In the genomic region with DNA sequence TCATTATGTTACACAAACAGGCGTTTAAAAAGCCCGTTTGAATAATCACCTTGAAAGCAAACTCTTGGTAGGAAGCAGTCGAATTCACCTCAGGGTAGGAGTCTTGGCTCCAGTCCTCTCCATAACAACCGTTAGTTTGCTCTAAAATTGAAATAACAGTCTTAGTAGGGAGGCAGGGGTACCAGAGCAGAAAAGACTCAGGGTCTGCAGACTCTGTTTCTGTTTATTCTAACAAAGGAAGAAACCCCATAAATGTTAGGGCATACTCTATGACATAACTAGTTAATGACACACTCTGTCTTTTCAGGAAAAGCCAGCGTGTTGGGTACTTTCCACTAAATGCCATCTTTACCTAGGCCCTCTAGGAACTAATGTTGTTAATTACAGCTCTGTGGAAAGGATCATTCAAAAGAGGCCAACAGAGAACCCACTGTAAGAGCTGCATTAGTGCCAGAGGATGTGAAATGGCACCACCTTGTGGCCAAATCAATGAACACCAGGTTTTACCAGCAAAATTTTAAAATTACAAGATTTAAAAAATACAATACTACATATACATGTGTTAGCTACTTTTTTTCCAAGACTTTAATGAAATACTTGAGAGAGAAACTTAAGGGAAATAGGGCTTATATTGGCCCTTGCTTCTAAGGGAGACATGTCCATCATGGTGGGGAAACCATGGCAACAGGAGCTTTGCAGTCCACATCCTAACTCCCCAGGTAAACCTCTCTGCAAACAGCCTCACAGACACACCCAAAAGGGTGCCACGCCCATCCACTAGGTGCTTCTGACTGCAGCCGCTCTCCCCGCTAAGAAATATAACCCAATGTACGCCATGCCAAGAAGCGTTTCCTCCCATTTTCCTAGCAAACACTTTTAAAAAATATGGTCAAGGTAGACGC, we compare ENCODE assay signal across 8 mouse cellular contexts. TPM values are rescaled to one million over a fixed set of nuclear protein-coding genes. Genes with fewer than 3 reads are reported as not detected.
DNase-seq lines count a peak whose midpoint lies in the region; ATAC-seq and TF ChIP-seq lines count a peak whose summit lies in the region.
"Had no signal": no experiment of that assay in that cellular context is flagged by ENCODE, and none has a peak within 500 bp of the region (broad histone marks: within the 10 kb centered on the region; RNA-seq: fewer than 3 reads in every experiment).

No protein-coding gene starts in this region.

- H3K27me3 ChIP-seq in heart, embryonic 14.5 days (ENCODE audit: control insufficient read depth, insufficient read depth, low read length) = no peaks in the 10 kb centered on the region

- ATAC-seq in activated CD4-positive, CD25-positive, alpha-beta regulatory T cell, adult 4 months = peak; percentile 76
- ATAC-seq in heart, embryonic 14.5 days (ENCODE audit: insufficient number of reproducible peaks, insufficient read depth, low FRiP score, low read depth) = 0 out of 2 replicates have a peak, but pooled peaks have one; percentile 47

- H3K9ac ChIP-seq in heart, embryonic 14.5 days (ENCODE audit: low read length) = no peak overlapping the region

- H3K9me3 ChIP-seq in heart, embryonic 14.5 days (ENCODE audit: control insufficient read depth, low read length) = no peaks in the 10 kb centered on the region

- TF ChIP-seq CTCF in cortical plate, adult 2 months (IDR thresholded peaks at IDR 0.05; ENCODE audit: extremely low read depth, insufficient read depth, low read length) = peak; percentile 68

- peaks cover 5% of the 10 kb centered on the region for H3K4me1 ChIP-seq in cortical plate, adult 2 months (ENCODE audit: control insufficient read depth, insufficient read depth, low read length)
- peaks cover 2 to 3% of the 10 kb centered on the region in 2 experiments; a peak in 2 of 4 replicates for H3K4me1 ChIP-seq in heart, embryonic 14.5 days (ENCODE audit: control insufficient read depth in 2 of 2, insufficient read depth in 2 of 2, low read length in 2 of 2)

- H3K36me3 ChIP-seq in heart, embryonic 14.5 days (ENCODE audit: control insufficient read depth, insufficient read depth, low read length) = no peaks in the 10 kb centered on the region

- WGBS in heart, embryonic 14.5 days = 56% methylated on average over 11 of the region's 11 CpGs

- H3K4me2 ChIP-seq in heart, embryonic 14.5 days (ENCODE audit: low read length) = no peak overlapping the region

- no peak overlapping the region for H3K4me3 ChIP-seq in cortical plate, adult 2 months (ENCODE audit: insufficient read depth, low read length)
- H3K4me3 ChIP-seq in heart, embryonic 14.5 days (ENCODE audit: control insufficient read depth in 1 of 2, insufficient read depth in 1 of 2, low read depth in 1 of 2, low read length in 2 of 2) = no peak overlapping the region

- no peak overlapping the region for H3K27ac ChIP-seq in cortical plate, adult 2 months (ENCODE audit: insufficient read depth, low read length)
- H3K27ac ChIP-seq in heart, embryonic 14.5 days (replicated peaks in 1 of 2; ENCODE audit: control insufficient read depth in 1 of 2, insufficient read depth in 1 of 2, low read depth in 2 of 2, low read length in 2 of 2) = no peak overlapping the region

- TF ChIP-seq POLR2A in cortical plate, adult 2 months (IDR thresholded peaks at IDR 0.05; ENCODE audit: extremely low read depth, insufficient read depth, low read length) = no peak

- DNase-seq in ES-CJ7 (ENCODE audit: low read depth, low spot score) = peak; percentile 41
- DNase-seq in kidney, postnatal 36 days = peak; percentile 45 to 78
- peak; percentile 75 for DNase-seq in lung, postnatal 10 days
- DNase-seq in retina, embryonic 14.5 days (ENCODE audit: low spot score) = peak; percentile 84

RNA-seq across cellular contexts. Expression of gene Cc2d2b, which starts 26.2 kb away (rescaled TPM):
- polyA plus RNA-seq in activated CD4-positive, CD25-positive, alpha-beta regulatory T cell, adult 4 months (2017; shearing (Covaris generic)) = 1 to 10 TPM; 1.0 to 2.2 TPM
- 0.17 and 0.19 TPM in 2 replicates for polyA plus RNA-seq in cortical plate, adult 2 months (2012; rRNA removed)
- 0.30 TPM in 1 of 2 replicates, not detected in the other for polyA plus RNA-seq in heart, embryonic 14.5 days (2014; fragmentation: Nextera tagmentation; extraction: Ambion mirVana)
- polyA plus RNA-seq: large intestine, adult 2 months had no signal
